Mouse (Mus musculus) intestine, postnatal 0 days (tissue): ENCODE results near the gene Txlnb. TPM values are rescaled to one million over a fixed set of nuclear protein-coding genes. Genes with fewer than 3 reads are reported as not detected.

ENCODE experiments used
- ATAC-seq: fragments of 200-750 bp; cut with Nextera tagmentation; 2 replicates; pipeline ENCODE4 v1.8.0; 2017; ENCODE audit warnings: mild to moderate bottlenecking, moderate TSS enrichment, moderate library complexity
- H3K27ac ChIP-seq: fragments of 300-500 bp; sonication (generic); 2 replicates; pipeline ENCODE4 v1.5.1; 2014; ENCODE audit warnings: mild to moderate bottlenecking, low read depth, low read length, moderate library complexity
- H3K27me3 ChIP-seq: fragments of 300-500 bp; sonication (generic); replicated peaks from 2 replicates; pipeline ENCODE4 v1.6.1; 2014; ENCODE audit warnings: low read length, mixed read lengths; ENCODE audit not compliant: control insufficient read depth, insufficient read depth
- H3K36me3 ChIP-seq: fragments of 300-500 bp; sonication (generic); 2 replicates; pipeline ENCODE4 v1.6.1; 2014; ENCODE audit warnings: mild to moderate bottlenecking, moderate library complexity; ENCODE audit not compliant: control insufficient read depth, insufficient read depth
- H3K4me1 ChIP-seq: fragments of 300-500 bp; sonication (generic); replicated peaks from 2 replicates; pipeline ENCODE4 v1.6.1; 2014; ENCODE audit warnings: antibody characterized with exemption, low read length, mixed read lengths; ENCODE audit not compliant: control insufficient read depth, insufficient read depth
- H3K4me2 ChIP-seq: fragments of 300-500 bp; sonication (generic); replicated peaks from 2 replicates; pipeline ENCODE4 v1.6.1; 2014; ENCODE audit warnings: low read depth, mild to moderate bottlenecking, moderate library complexity
- H3K4me3 ChIP-seq: fragments of 300-500 bp; sonication (generic); 2 replicates; pipeline ENCODE4 v1.5.1; 2014; ENCODE audit warnings: low read depth, low read length
- H3K9ac ChIP-seq: fragments of 300-500 bp; sonication (generic); 2 replicates; pipeline ENCODE4 v1.6.1; 2014; ENCODE audit warnings: mild to moderate bottlenecking, low read depth, low read length
- H3K9me3 ChIP-seq: fragments of 300-500 bp; sonication (generic); 2 replicates; pipeline ENCODE4 v1.6.1; 2016; ENCODE audit warnings: mixed run types; ENCODE audit not compliant: control insufficient read depth
- CTCF ChIP-seq: sonication (generic); IDR thresholded peaks from 2 replicates; pipeline ENCODE4 v1.5.1; 2016; ENCODE audit warnings: low read depth, mild to moderate bottlenecking, control low read depth, antibody characterized with exemption, moderate library complexity
- WGBS: fragments of 180-500 bp; shearing (Covaris S2); extraction: QIAGEN DNeasy Blood & Tissue Kit; methylation state at CpG from one replicate; pipeline ENCODE4 v1.1.7; 2014; 5-methylcytosine and 5-hydroxymethylcytosine counted together
- polyA plus RNA-seq: library from polyadenylated mRNA; unstranded; fragments of >200 nt; fragmentation: Nextera tagmentation; extraction: Ambion mirVana; gene quantifications from 2 replicates; pipeline ENCODE4 v1.2.1, GENCODE M21; 2015

Gene Txlnb
- polyA plus RNA-seq, 1 experiment from 2014 or later = 0.08 TPM

- H3K4me1 ChIP-seq = no peaks in the 10 kb centered on the region
- H3K9me3 ChIP-seq = no peaks in the 10 kb centered on the region
- no peaks in the 10 kb centered on the region for H3K27me3 ChIP-seq
- H3K36me3 ChIP-seq = no peaks in the 10 kb centered on the region
- no peak overlapping the region for H3K4me2 ChIP-seq
- no peak overlapping the region for H3K4me3 ChIP-seq
- no peak overlapping the region for H3K9ac ChIP-seq
- no peak for ATAC-seq
- no peak overlapping the region for H3K27ac ChIP-seq
- 71% methylated on average over 6 of the region's 6 CpGs for WGBS
- TF ChIP-seq CTCF = no peak
Observed at GRCm38 (mm10) chr10:17835031-17835430, 39.0 kb downstream of the Txlnb start.

- H3K4me1 ChIP-seq = no peaks in the 10 kb centered on the region
- no peak for ATAC-seq
- H3K27me3 ChIP-seq = no peaks in the 10 kb centered on the region
- H3K36me3 ChIP-seq = no peaks in the 10 kb centered on the region
- TF ChIP-seq CTCF = no peak
- no peak overlapping the region for H3K4me2 ChIP-seq
- no peak overlapping the region for H3K9ac ChIP-seq
- H3K9me3 ChIP-seq = no peaks in the 10 kb centered on the region
- no peak overlapping the region for H3K4me3 ChIP-seq
- WGBS = 94% methylated on average over 1 of the region's 1 CpGs
- no peak overlapping the region for H3K27ac ChIP-seq
Observed at GRCm38 (mm10) chr10:17836275-17836674, 40.2 kb downstream of the Txlnb start.

GRCm38 (mm10) chr10:17842030-17842429 lies 46.0 kb downstream of the Txlnb start:
- no peak for TF ChIP-seq CTCF
- H3K27ac ChIP-seq = no peak overlapping the region
- ATAC-seq = no peak
- H3K4me3 ChIP-seq = no peak overlapping the region
- H3K9ac ChIP-seq = no peak overlapping the region
- no peaks in the 10 kb centered on the region for H3K36me3 ChIP-seq
- H3K4me2 ChIP-seq = no peak overlapping the region
- 90% methylated on average over 3 of the region's 3 CpGs for WGBS
- H3K9me3 ChIP-seq = no peaks in the 10 kb centered on the region
- no peaks in the 10 kb centered on the region for H3K4me1 ChIP-seq
- H3K27me3 ChIP-seq = no peaks in the 10 kb centered on the region

DNA sequence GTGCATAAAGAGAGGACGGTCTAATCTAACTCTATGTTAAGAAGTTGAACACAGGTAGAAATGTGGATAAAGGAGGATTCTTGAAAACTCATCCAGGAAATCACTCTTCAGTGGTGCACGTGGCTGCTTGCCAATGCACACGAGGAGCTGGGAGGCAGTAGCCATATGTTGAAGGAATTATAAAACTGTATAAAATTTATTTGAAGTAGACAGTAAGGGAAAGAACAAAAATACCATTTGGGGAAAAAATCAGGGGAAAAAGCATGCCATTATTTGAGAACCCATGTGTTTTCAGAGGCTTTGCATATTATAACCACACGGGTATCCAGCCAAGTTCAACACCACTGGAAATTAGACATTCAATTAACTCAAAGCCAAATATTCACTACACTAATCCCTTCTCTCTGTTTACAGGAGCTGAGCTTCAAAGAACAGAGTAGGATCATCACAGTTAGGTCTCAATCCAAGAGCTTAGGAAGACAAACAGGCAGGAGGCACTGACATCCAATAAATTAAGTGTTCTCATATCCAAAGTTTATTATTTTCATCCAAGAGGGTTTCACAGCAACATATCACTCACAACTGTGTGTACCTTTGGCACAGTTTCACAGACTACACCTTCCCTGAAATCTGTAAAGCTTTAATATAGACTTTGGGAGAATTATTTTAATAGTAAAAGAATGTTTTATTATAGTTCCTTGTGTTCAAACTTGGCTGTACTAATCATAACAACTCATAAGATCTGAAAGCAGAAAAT lies 48.9 kb downstream of the Txlnb start:
- no peaks in the 10 kb centered on the region for H3K9me3 ChIP-seq
- no peaks in the 10 kb centered on the region for H3K36me3 ChIP-seq
- TF ChIP-seq CTCF = no peak
- no peak overlapping the region for H3K4me3 ChIP-seq
- H3K27me3 ChIP-seq = no peaks in the 10 kb centered on the region
- no peak overlapping the region for H3K4me2 ChIP-seq
- H3K9ac ChIP-seq = no peak overlapping the region
- ATAC-seq = no peak
- H3K27ac ChIP-seq = no peak overlapping the region
- no peaks in the 10 kb centered on the region for H3K4me1 ChIP-seq
- WGBS = 47% methylated on average over 4 of the region's 4 CpGs

DNA sequence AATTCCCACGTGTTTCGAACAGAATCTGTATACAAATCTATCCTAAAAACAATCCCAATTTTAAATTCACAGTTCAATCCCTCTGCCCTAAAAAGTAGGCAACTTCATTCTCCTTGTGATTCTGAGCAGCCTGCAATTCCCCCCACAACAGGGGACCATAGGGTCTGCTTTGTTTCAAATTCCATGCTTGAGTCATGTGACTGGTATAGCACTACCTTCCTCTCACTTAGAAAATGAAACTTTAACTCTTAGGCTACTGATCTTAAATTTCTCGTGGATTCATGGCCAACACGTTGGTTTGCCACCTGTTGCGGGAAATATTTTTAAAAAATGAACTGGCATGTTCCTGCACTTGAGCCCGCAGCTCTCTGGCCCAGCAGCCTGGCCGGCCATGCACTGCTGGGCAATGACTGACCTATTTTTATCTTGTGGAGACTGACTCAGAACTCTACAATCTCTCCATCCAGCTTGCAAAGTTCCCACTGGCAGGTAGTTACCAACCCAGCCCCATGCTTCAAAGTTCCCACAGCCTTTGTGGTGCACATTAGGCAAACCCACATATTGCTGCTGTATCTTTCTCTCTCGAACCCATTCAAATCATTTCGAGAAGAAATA lies 61.7 kb downstream of the Txlnb start:
- Histone ChIP-seq H3K4me3 (no peak overlapping the region), H3K9ac (no peak overlapping the region), H3K27ac (no peak overlapping the region), H3K4me2 (no peak overlapping the region), H3K27me3 (no peaks in the 10 kb centered on the region), H3K9me3 (no peaks in the 10 kb centered on the region), H3K36me3 (no peaks in the 10 kb centered on the region), H3K4me1 (no peaks in the 10 kb centered on the region)
- no peak for ATAC-seq
- 89% methylated on average over 9 of the region's 9 CpGs for WGBS
- no peak for TF ChIP-seq CTCF

DNA sequence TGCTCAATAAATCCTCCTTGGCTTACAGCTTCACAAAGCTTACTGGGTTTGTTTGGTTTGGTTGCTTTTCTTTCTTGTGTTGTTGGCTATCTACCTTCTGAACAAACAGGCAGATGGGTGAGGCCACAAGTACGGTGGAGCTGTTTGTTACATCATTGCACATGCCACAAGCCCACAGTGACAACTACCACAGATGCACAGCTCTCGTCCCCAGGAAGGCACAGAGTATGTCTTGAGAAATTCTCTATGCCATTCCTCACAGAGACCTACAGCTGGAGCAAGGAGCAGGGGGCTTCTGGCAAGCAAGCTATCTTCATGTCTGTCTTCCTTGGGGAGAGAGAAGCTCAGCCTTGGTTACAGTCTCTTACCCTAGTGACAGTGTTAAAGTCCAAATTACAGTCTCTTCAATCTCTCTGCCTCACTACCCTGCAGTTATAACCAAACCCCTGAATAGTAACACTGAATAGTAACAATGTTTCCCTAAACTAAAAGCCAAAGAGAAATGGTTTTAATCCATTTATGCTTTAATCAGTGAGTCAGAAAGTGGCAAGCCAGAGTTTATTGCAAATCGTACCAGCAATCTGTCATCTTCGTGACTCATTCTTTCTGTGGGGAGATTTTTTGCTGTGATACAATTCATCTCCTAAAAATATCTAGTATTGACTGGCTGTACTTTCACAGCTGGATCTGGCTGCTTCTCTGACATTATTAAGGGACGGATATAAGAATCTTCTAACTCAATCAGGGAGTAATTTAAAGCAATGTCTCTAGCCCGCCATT lies 64.9 kb downstream of the Txlnb start:
- H3K9me3 ChIP-seq = no peaks in the 10 kb centered on the region
- no peak for TF ChIP-seq CTCF
- no peaks in the 10 kb centered on the region for H3K27me3 ChIP-seq
- WGBS = 62% methylated on average over 6 of the region's 6 CpGs
- no peaks in the 10 kb centered on the region for H3K4me1 ChIP-seq
- no peak for ATAC-seq
- no peak overlapping the region for H3K4me2 ChIP-seq
- no peak overlapping the region for H3K9ac ChIP-seq
- H3K27ac ChIP-seq = no peak overlapping the region
- no peak overlapping the region for H3K4me3 ChIP-seq
- no peaks in the 10 kb centered on the region for H3K36me3 ChIP-seq
